Mouse (Mus musculus): ENCODE measurements around the gene Nt5m.

DNA sequence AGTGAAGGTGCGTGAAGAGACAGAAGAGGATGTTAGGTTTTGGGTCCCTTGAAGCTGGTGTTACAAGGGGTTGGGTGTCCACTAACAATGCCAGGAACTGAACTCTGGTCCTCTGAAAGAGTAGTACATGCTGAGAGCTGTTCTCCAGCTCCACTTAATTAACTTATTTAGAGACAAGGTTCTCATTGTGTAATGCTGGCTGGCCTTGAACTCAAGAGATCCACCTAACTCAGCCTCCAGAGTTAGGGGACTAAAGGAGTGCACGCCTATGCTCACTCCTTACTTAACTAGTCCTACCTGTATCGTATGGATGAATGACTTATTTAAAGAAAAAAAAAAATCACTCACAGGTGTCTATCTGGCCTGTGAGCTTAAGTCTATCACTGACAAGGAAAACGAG is 821 bp upstream of the Nt5m start:
- no peak for TF ChIP-seq CTCF (IDR thresholded peaks at IDR 0.05; ENCODE audit: borderline replicate concordance, extremely low read depth, insufficient read depth, insufficient read length)
- TF ChIP-seq POLR2A (IDR thresholded peaks at IDR 0.05; ENCODE audit: borderline replicate concordance, extremely low read depth, insufficient read depth, insufficient read length, poor library complexity, severe bottlenecking), result no peak
